Mouse (Mus musculus) neural tube, embryonic 15.5 days (tissue): ENCODE results near the gene Capsl. TPM values are rescaled to one million over a fixed set of nuclear protein-coding genes. Genes with fewer than 3 reads are reported as not detected.

Experiments
- ATAC-seq: fragments of 200-750 bp; cut with Nextera tagmentation; 2 replicates; pipeline ENCODE4 v1.8.0; 2017; ENCODE audit warnings: mild to moderate bottlenecking, moderate TSS enrichment, moderate library complexity; ENCODE audit not compliant: low FRiP score
- H3K27ac ChIP-seq: fragments of 300-500 bp; sonication (generic); replicated peaks from 2 replicates; pipeline ENCODE4 v1.5.1; 2015; ENCODE audit warnings: mild to moderate bottlenecking, inconsistent platforms
- H3K27me3 ChIP-seq: fragments of 300-500 bp; sonication (generic); replicated peaks from 2 replicates; pipeline ENCODE4 v1.6.1; 2015; ENCODE audit warnings: inconsistent platforms
- H3K36me3 ChIP-seq: fragments of 300-500 bp; sonication (generic); 2 replicates; pipeline ENCODE4 v1.6.1; 2015; ENCODE audit warnings: inconsistent platforms
- H3K4me1 ChIP-seq: fragments of 300-500 bp; sonication (generic); 2 replicates; pipeline ENCODE4 v1.6.1; 2015; ENCODE audit warnings: inconsistent platforms
- H3K4me2 ChIP-seq: fragments of 300-500 bp; sonication (generic); 2 replicates; pipeline ENCODE4 v1.6.1; 2015; ENCODE audit warnings: inconsistent platforms, mild to moderate bottlenecking, moderate library complexity
- H3K4me3 ChIP-seq: fragments of 300-500 bp; sonication (generic); replicated peaks from 2 replicates; pipeline ENCODE4 v1.5.1; 2015; ENCODE audit warnings: mild to moderate bottlenecking, inconsistent platforms
- H3K9ac ChIP-seq: fragments of 300-500 bp; sonication (generic); replicated peaks from 2 replicates; pipeline ENCODE4 v1.6.1; 2015; ENCODE audit warnings: mild to moderate bottlenecking, inconsistent platforms
- H3K9me3 ChIP-seq: fragments of 300-500 bp; sonication (generic); replicated peaks from 2 replicates; pipeline ENCODE4 v1.6.1; 2016; ENCODE audit warnings: inconsistent platforms
- WGBS: fragments of 180-500 bp; shearing (Covaris S2); methylation state at CpG from one replicate; pipeline ENCODE4 v1.1.7; 2015; ENCODE audit warnings: mixed read lengths; 5-methylcytosine and 5-hydroxymethylcytosine counted together
- polyA plus RNA-seq: library from polyadenylated mRNA; unstranded; fragments of >200 nt; fragmentation: Nextera tagmentation; extraction: Ambion mirVana; gene quantifications from 2 replicates; pipeline ENCODE4 v1.2.1, GENCODE M21; 2015

Gene Capsl
- polyA plus RNA-seq, 1 experiment from 2014 or later: 3.1 TPM

DNA sequence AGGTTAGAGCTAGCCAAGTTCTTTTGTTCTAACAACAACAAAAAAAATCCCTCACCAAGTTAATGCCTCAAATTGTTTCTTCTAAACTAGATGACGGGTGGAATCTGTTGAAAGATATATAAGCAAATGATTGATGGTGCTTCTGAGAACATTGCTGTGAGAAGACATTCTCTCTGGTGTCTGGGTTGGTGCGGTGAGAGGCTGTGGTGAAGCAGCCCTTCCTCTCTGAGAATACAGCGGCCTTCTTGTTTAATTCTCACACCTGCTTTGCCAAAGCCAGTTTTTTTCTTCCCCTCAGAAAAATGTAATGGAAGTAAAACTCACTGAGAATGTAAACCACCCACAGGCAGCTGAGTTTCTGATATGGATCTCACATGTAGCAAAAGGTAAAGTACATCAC, 36.3 kb downstream of the Capsl start:
- no peaks in the 10 kb centered on the region for H3K9me3 ChIP-seq
- H3K9ac ChIP-seq: no peak overlapping the region
- H3K27ac ChIP-seq: no peak overlapping the region
- H3K4me3 ChIP-seq: no peak overlapping the region
- H3K4me1 ChIP-seq: no peaks in the 10 kb centered on the region
- ATAC-seq: no peak
- H3K4me2 ChIP-seq: no peak overlapping the region
- no peaks in the 10 kb centered on the region for H3K36me3 ChIP-seq
- H3K27me3 ChIP-seq: no peaks in the 10 kb centered on the region
- 70% methylated on average over 3 of the region's 3 CpGs for WGBS

- Histone ChIP-seq H3K4me1 (no peaks in the 10 kb centered on the region), H3K27ac (no peak overlapping the region), H3K9me3 (no peaks in the 10 kb centered on the region), H3K36me3 (no peaks in the 10 kb centered on the region), H3K27me3 (no peaks in the 10 kb centered on the region), H3K4me3 (no peak overlapping the region), H3K4me2 (no peak overlapping the region), H3K9ac (no peak overlapping the region)
- ATAC-seq: no peak
- 61% methylated on average over 3 of the region's 3 CpGs for WGBS
Observed at GRCm38 (mm10) chr15:9472618-9473017, 36.8 kb downstream of the Capsl start.

DNA sequence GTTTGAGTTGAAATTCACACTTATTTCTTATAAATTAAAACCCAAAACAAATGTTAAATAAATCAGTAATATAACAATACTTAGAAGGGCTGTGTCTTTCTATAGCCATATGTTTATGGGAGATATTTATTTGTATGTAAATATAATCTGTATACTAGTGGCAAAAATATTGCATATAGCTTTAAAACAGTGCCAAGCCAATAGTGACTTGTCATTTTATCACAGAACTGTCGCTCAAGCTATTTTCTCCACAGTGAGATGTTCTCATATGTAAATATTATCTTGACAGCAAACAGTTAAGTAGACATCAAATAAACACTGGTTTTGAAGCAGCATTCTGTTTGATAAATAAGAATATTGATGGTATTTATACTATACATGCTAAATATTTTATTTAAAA, 37.4 kb downstream of the Capsl start:
- 87% methylated on average over 1 of the region's 1 CpGs for WGBS
- no peak for ATAC-seq
- no peaks in the 10 kb centered on the region for H3K27me3 ChIP-seq

GRCm38 (mm10) chr15:9489417-9490118, 53.7 kb downstream of the Capsl start:
- Histone ChIP-seq H3K27me3 (no peaks in the 10 kb centered on the region), H3K4me2 (no peak overlapping the region), H3K4me3 (no peak overlapping the region), H3K4me1 (no peaks in the 10 kb centered on the region), H3K27ac (no peak overlapping the region), H3K36me3 (no peaks in the 10 kb centered on the region), H3K9me3 (no peaks in the 10 kb centered on the region), H3K9ac (no peak overlapping the region)
- no peak; the same call in 1 of the 2 replicates for ATAC-seq
- WGBS: 95% methylated on average over 2 of the region's 2 CpGs

More for the DNA sequence above, 37.4 kb downstream of the Capsl start:
- Histone ChIP-seq H3K4me1 (no peaks in the 10 kb centered on the region), H3K9me3 (no peaks in the 10 kb centered on the region), H3K4me3 (no peak overlapping the region), H3K4me2 (no peak overlapping the region), H3K36me3 (no peaks in the 10 kb centered on the region), H3K9ac (no peak overlapping the region), H3K27ac (no peak overlapping the region)

GRCm38 (mm10) chr15:9492077-9492476, 56.2 kb downstream of the Capsl start:
- ATAC-seq: no peak
- H3K9ac ChIP-seq: no peak overlapping the region
- H3K9me3 ChIP-seq: no peaks in the 10 kb centered on the region
- no peak overlapping the region for H3K27ac ChIP-seq
- no peak overlapping the region for H3K4me3 ChIP-seq
- 79% methylated on average over 3 of the region's 3 CpGs for WGBS
- no peaks in the 10 kb centered on the region for H3K4me1 ChIP-seq
- H3K27me3 ChIP-seq: no peaks in the 10 kb centered on the region
- H3K4me2 ChIP-seq: no peak overlapping the region
- no peaks in the 10 kb centered on the region for H3K36me3 ChIP-seq

Other genes with a start within 250 kb of the Capsl start
- not detected in 2 replicates for gene Ugt3a1, start 159.1 kb upstream of the Capsl start, polyA plus RNA-seq
- gene Ugt3a2, start 100.5 kb upstream of the Capsl start, polyA plus RNA-seq: not detected in 2 replicates
- 0.04 and 4.3 TPM in 2 replicates for gene Il7r, start 94.1 kb downstream of the Capsl start, polyA plus RNA-seq